Mouse (Mus musculus) small intestine, adult 2 months (tissue): ENCODE results near the gene H2-Ab1. TPM values are rescaled to one million over a fixed set of nuclear protein-coding genes. Genes with fewer than 3 reads are reported as not detected.
A peak's percentile ranks its signal among the peaks of the same experiment; 100 is the strongest.

ENCODE experiments used
- H3K27ac ChIP-seq: fragments of 200-500 bp; 2 replicates; pipeline ENCODE4 v1.5.1; 2012; ENCODE audit warnings: low read depth, low read length, control low read depth, inconsistent platforms; ENCODE audit not compliant: insufficient read depth
- H3K27me3 ChIP-seq: fragments of 200-500 bp; 2 replicates; pipeline ENCODE4 v1.6.1; 2012; ENCODE audit warnings: mild to moderate bottlenecking, moderate library complexity, low read length, inconsistent platforms; ENCODE audit not compliant: control insufficient read depth, insufficient read depth
- H3K36me3 ChIP-seq: fragments of 200-500 bp; 2 replicates; pipeline ENCODE4 v1.6.1; 2012; ENCODE audit warnings: mild to moderate bottlenecking, low read length, control low read depth, inconsistent platforms; ENCODE audit not compliant: control insufficient read depth, insufficient read depth
- H3K4me1 ChIP-seq: fragments of 200-500 bp; 2 replicates; pipeline ENCODE4 v1.6.1; 2012; ENCODE audit warnings: low read length, inconsistent platforms, mixed read lengths; ENCODE audit not compliant: control insufficient read depth, insufficient read depth, insufficient read length
- H3K4me3 ChIP-seq: fragments of 200-500 bp; 2 replicates; pipeline ENCODE4 v1.5.1; 2012; ENCODE audit warnings: low read depth, mild to moderate bottlenecking, control low read depth, inconsistent platforms, low read length, moderate library complexity
- CTCF ChIP-seq: fragments of 200-500 bp; IDR thresholded peaks from 2 replicates; pipeline ENCODE4 v1.5.1; 2012; ENCODE audit warnings: low read depth, mild to moderate bottlenecking, control low read depth, inconsistent platforms, low read length, moderate library complexity, mixed read lengths; ENCODE audit not compliant: insufficient replicate concordance, insufficient read length; ENCODE audit errors: extremely low read depth
- POLR2A ChIP-seq: fragments of 200-500 bp; IDR thresholded peaks from 2 replicates; pipeline ENCODE4 v1.6.1; 2012; ENCODE audit warnings: low read depth, mild to moderate bottlenecking, control low read depth, inconsistent platforms, low read length, moderate library complexity
- WGBS: fragments of 180-500 bp; shearing (Covaris S2); methylation state at CpG from one replicate; pipeline ENCODE4 v1.1.7; 2018; 5-methylcytosine and 5-hydroxymethylcytosine counted together
- polyA plus RNA-seq: library from polyadenylated mRNA; depleted of rRNA; stranded (reverse); fragments of >200 nt; gene quantifications from 2 replicates; pipeline ENCODE4 v1.2.3, GENCODE M21; 2012

H2-Ab1 gene
- polyA plus RNA-seq, 1 experiment, result 5,426 TPM

DNA sequence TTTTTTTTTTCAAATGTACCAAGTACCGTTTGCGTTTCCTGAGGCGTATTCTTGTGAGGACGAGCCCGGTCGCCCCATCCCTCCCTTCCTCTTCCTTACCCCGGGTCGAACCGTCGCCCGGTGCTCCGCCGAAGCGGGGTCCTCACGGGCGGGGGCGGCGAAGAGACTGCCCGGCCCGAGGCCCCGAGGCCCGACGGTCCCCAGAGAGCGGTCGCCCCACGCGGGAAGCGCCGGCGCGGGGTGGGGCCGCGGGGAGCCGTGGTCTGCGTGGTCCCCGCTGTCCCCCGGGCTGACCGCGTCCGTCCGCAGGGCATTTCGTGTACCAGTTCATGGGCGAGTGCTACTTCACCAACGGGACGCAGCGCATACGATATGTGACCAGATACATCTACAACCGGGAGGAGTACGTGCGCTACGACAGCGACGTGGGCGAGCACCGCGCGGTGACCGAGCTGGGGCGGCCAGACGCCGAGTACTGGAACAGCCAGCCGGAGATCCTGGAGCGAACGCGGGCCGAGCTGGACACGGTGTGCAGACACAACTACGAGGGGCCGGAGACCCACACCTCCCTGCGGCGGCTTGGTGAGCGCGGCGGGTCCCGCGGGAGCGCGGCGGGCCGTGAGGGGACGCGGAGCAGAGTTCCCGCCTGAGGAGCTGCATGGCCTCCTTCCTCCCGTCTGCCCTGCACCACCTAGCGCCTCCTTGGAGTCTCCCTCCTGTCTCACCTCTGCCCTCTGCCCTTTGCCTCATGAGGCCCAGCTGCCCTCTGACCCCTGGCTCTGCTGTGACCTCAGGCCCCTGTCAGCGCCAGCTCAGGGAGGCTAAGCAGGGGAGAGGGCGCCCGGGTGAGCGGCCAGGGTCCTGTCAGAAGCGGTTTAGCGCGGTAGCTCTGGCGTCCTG lies 7.2 kb downstream of the H2-Ab1 start:
- Histone ChIP-seq H3K36me3 (peaks cover 27% of the 10 kb centered on the region), H3K4me3 (peak overlapping the region; percentile 82), H3K4me1 (peaks cover 25% of the 10 kb centered on the region), H3K27ac (peak overlapping the region; percentile 34), H3K27me3 (peaks cover 3% of the 10 kb centered on the region; the same call in 1 of the 2 replicates)
- WGBS, result 3% methylated on average over 85 of the region's 93 CpGs
- TF ChIP-seq POLR2A, result no peak; the same call in 1 of the 2 replicates
- no peak for TF ChIP-seq CTCF

DNA sequence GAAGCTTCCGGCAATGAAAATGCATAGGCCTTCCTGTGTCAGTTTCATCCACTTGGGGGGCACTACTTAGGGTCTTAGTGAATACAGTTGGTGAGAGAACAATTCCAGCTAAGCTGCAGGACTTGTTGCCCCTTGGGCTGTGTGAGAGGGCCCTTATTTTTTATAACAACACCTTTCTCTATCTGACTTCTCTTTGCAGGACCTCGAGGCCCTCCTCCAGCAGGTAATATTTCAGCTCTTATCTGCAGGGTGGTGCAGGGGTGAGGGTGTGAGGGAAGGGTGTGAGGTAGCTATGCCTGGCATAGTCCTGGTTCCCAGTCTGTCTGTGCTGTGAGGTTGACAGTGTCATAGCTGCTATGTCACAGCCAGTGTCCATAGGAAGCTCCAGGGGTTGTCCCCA lies 10.8 kb downstream of the H2-Ab1 start:
- TF ChIP-seq CTCF, result no peak
- no peak for TF ChIP-seq POLR2A
- H3K27ac ChIP-seq, result no peak overlapping the region
- peaks cover 3% of the 10 kb centered on the region; the same call in 1 of the 2 replicates for H3K27me3 ChIP-seq
- H3K36me3 ChIP-seq, result peaks cover 30% of the 10 kb centered on the region
- peaks cover 15% of the 10 kb centered on the region for H3K4me1 ChIP-seq
- H3K4me3 ChIP-seq, result no peak overlapping the region
- WGBS, result 52% methylated on average over 2 of the region's 2 CpGs

DNA sequence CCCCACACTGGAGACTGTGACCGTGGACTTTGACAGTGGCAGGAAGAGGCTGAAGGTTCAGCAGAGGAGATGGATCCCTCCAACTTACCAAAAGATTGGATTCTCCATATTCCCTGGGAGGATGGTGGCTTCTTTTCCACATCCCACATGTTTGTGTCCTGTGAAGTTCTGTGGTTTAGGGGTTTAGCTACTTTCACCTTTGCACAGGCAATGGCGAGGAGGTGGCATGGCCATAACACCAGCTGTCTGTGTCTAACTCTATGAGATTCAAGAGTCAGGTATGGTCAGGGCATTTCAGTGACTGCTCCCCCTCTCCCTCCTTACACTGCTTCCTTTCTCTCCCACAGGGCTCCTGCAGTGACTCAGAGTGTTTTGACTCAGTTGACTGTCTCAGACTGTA lies 11.3 kb downstream of the H2-Ab1 start:
- H3K36me3 ChIP-seq, result peaks cover 30% of the 10 kb centered on the region
- H3K27me3 ChIP-seq, result peaks cover 3% of the 10 kb centered on the region; the same call in 1 of the 2 replicates
- no peak overlapping the region for H3K4me3 ChIP-seq
- WGBS, result 73% methylated on average over 2 of the region's 2 CpGs
- H3K27ac ChIP-seq, result no peak overlapping the region
- TF ChIP-seq CTCF (no peak), POLR2A (no peak)
- peaks cover 15% of the 10 kb centered on the region for H3K4me1 ChIP-seq

DNA sequence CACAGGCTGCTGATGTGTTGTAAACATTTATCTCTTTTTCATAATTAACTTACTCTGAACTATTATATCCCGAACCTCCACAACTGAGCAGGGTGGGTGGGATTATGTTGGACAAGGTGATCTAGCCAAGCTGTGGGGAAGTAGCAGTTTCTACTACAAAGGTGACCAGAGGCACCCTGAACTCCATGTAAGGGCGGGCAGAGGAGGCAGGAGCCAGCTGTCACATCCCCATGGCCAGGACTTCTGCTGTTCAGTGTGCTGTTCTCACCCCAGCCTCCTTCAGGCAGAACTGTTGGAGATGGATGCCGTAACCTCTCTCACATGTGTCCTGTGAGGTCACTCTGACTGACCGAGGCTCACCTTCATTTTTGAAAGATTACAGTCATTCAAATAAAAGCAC lies 12.3 kb downstream of the H2-Ab1 start:
- 72% methylated on average over 4 of the region's 4 CpGs for WGBS
- H3K27me3 ChIP-seq, result peaks cover 1% of the 10 kb centered on the region; the same call in 1 of the 2 replicates
- no peak overlapping the region for H3K27ac ChIP-seq
- peaks cover 29% of the 10 kb centered on the region for H3K36me3 ChIP-seq
- peaks cover 14% of the 10 kb centered on the region for H3K4me1 ChIP-seq
- TF ChIP-seq CTCF (no peak), POLR2A (no peak)
- H3K4me3 ChIP-seq, result no peak overlapping the region

DNA sequence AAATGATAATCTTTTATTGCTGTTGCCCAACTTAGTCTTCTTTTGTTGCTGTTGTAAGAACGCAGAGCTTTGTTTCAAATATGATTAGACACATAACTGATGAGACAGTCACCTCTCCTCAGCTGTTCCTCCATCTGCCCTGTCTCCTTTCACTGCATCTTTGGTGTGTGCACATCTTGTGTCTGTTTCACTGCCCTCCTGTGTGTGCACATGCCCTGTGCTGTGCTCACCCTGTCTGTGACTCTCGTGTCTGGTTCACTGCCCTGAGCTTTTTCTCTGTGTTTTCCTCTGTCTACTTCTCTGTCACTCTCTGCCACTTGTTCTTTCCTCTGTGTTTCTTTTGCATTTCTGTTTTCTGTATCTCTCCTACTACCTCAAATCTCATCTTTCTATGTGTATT lies 12.7 kb downstream of the H2-Ab1 start:
- H3K4me3 ChIP-seq, result no peak overlapping the region
- no peaks in the 10 kb centered on the region for H3K27me3 ChIP-seq
- 68% methylated on average over 2 of the region's 2 CpGs for WGBS
- H3K36me3 ChIP-seq, result peaks cover 27% of the 10 kb centered on the region
- H3K27ac ChIP-seq, result no peak overlapping the region
- no peak for TF ChIP-seq POLR2A
- no peak for TF ChIP-seq CTCF
- peaks cover 10% of the 10 kb centered on the region; the same call in 1 of the 2 replicates for H3K4me1 ChIP-seq

DNA sequence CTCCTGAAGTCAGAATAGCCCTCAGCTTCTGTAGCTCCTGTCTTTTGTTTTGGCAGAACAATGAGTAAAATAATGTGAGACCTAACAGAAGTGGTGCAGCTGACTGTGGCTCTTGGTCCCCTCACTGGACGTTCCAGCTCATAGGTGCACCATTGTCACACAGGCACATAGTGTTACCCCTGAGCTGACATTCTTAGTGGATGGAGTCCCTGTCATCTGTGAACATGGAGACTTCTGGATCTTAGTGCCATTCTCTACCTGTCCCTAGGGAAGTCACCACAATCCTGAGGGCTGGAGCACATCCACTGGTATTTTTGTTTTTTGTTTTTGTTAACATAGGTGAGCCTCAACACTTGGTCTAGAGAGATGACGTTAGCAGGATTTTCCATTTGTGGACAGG lies 13.5 kb downstream of the H2-Ab1 start:
- 75% methylated on average over 2 of the region's 2 CpGs for WGBS

DNA sequence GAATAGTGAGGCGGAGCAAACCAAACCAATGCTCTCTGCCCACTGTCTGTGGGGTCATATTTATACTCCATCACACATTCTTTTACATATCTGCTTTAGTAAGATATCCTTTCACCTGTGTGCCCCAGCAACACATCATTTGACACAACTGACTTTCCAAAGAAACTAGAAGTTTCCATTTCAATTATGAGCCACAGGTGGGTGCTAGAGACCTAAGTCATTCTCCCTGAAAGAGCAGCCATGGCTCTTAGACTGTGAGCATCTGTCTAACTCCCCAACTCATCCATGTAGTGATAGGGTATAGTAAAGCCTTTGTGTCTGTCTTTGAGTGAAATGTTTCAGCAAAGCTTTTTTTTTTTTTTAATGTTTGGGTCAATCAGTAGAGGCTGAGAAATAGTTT lies 14.6 kb downstream of the H2-Ab1 start:
- TF ChIP-seq CTCF (no peak), POLR2A (no peak)
- no peaks in the 10 kb centered on the region for H3K27me3 ChIP-seq
- no peak overlapping the region for H3K27ac ChIP-seq
- WGBS, result 91% methylated on average over 1 of the region's 1 CpGs
- H3K36me3 ChIP-seq, result peaks cover 27% of the 10 kb centered on the region
- H3K4me3 ChIP-seq, result no peak overlapping the region
- H3K4me1 ChIP-seq, result peaks cover 10% of the 10 kb centered on the region; the same call in 1 of the 2 replicates

More for the DNA sequence above, 13.5 kb downstream of the H2-Ab1 start:
- TF ChIP-seq CTCF (no peak), POLR2A (no peak)
- Histone ChIP-seq H3K27ac (no peak overlapping the region), H3K4me3 (no peak overlapping the region), H3K4me1 (peaks cover 10% of the 10 kb centered on the region; the same call in 1 of the 2 replicates), H3K27me3 (no peaks in the 10 kb centered on the region), H3K36me3 (peaks cover 27% of the 10 kb centered on the region)
